Mouse (Mus musculus): ENCODE measurements around the gene Galnt10. TPM values are rescaled to one million over a fixed set of nuclear protein-coding genes. Genes with fewer than 3 reads are reported as not detected.

The Galnt10 gene
- polyA plus RNA-seq, 1 experiment, result 11.2 TPM

GRCm38 (mm10) chr11:57624490-57624893 lies 20.8 kb upstream of the Galnt10 start:
- DNase-seq, result no peak
- TF ChIP-seq CTCF (IDR thresholded peaks at IDR 0.05; ENCODE audit: borderline replicate concordance, insufficient read depth, low read depth, low read length), result no peak
- no peak for TF ChIP-seq POLR2A (IDR thresholded peaks at IDR 0.05; ENCODE audit: borderline replicate concordance, insufficient read depth, low read length)
- no peak overlapping the region for H3K27ac ChIP-seq (ENCODE audit: insufficient read depth, low read length)
- WGBS, result 14% methylated on average over 5 of the region's 5 CpGs
- no peak overlapping the region for H3K4me3 ChIP-seq (replicated peaks; ENCODE audit: insufficient read depth, low read depth, low read length)
- no peaks in the 10 kb centered on the region; the same call in 1 of the 2 replicates for H3K27me3 ChIP-seq (ENCODE audit: control insufficient read depth, insufficient read depth, low read length)
- H3K4me1 ChIP-seq (ENCODE audit: control insufficient read depth, insufficient read depth, low read length), result no peaks in the 10 kb centered on the region

GRCm38 (mm10) chr11:57625465-57625864 lies 19.8 kb upstream of the Galnt10 start:
- no peak for TF ChIP-seq POLR2A (IDR thresholded peaks at IDR 0.05; ENCODE audit: borderline replicate concordance, insufficient read depth, low read length)
- no peak for TF ChIP-seq CTCF (IDR thresholded peaks at IDR 0.05; ENCODE audit: borderline replicate concordance, insufficient read depth, low read depth, low read length)
- Histone ChIP-seq H3K4me3 (replicated peaks; ENCODE audit: insufficient read depth, low read depth, low read length) (no peak overlapping the region), H3K4me1 (ENCODE audit: control insufficient read depth, insufficient read depth, low read length) (no peaks in the 10 kb centered on the region), H3K27ac (ENCODE audit: insufficient read depth, low read length) (no peak overlapping the region), H3K27me3 (ENCODE audit: control insufficient read depth, insufficient read depth, low read length) (no peaks in the 10 kb centered on the region; the same call in 1 of the 2 replicates)
- no peak for DNase-seq

- 38% methylated on average over 9 of the region's 9 CpGs for WGBS
- TF ChIP-seq CTCF (IDR thresholded peaks at IDR 0.05; ENCODE audit: borderline replicate concordance, insufficient read depth, low read depth, low read length) (peak; percentile 37; the same call in 1 of the 2 replicates), POLR2A (IDR thresholded peaks at IDR 0.05; ENCODE audit: borderline replicate concordance, insufficient read depth, low read length) (no peak)
- Histone ChIP-seq H3K4me1 (ENCODE audit: control insufficient read depth, insufficient read depth, low read length) (no peaks in the 10 kb centered on the region), H3K27me3 (ENCODE audit: control insufficient read depth, insufficient read depth, low read length) (no peaks in the 10 kb centered on the region; the same call in 1 of the 2 replicates), H3K4me3 (replicated peaks; ENCODE audit: insufficient read depth, low read depth, low read length) (no peak overlapping the region), H3K27ac (ENCODE audit: insufficient read depth, low read length) (no peak overlapping the region)
- no peak for DNase-seq
These were observed 18.0 kb upstream of the Galnt10 start for GRCm38 (mm10) chr11:57627086-57627735.

GRCm38 (mm10) chr11:57631805-57632485 lies 13.3 kb upstream of the Galnt10 start:
- DNase-seq, result no peak
- WGBS, result 61% methylated on average over 7 of the region's 7 CpGs
- no peak for TF ChIP-seq CTCF (IDR thresholded peaks at IDR 0.05; ENCODE audit: borderline replicate concordance, insufficient read depth, low read depth, low read length)
- H3K27ac ChIP-seq (ENCODE audit: insufficient read depth, low read length), result no peak overlapping the region
- H3K27me3 ChIP-seq (ENCODE audit: control insufficient read depth, insufficient read depth, low read length), result no peaks in the 10 kb centered on the region; the same call in 1 of the 2 replicates
- H3K4me3 ChIP-seq (replicated peaks; ENCODE audit: insufficient read depth, low read depth, low read length), result no peak overlapping the region
- no peaks in the 10 kb centered on the region for H3K4me1 ChIP-seq (ENCODE audit: control insufficient read depth, insufficient read depth, low read length)

- Histone ChIP-seq H3K4me1 (ENCODE audit: control insufficient read depth, insufficient read depth, low read length) (no peaks in the 10 kb centered on the region), H3K4me3 (replicated peaks; ENCODE audit: insufficient read depth, low read depth, low read length) (no peak overlapping the region), H3K27ac (ENCODE audit: insufficient read depth, low read length) (no peak overlapping the region), H3K27me3 (ENCODE audit: control insufficient read depth, insufficient read depth, low read length) (no peaks in the 10 kb centered on the region; the same call in 1 of the 2 replicates)
- WGBS, result 91% methylated on average over 2 of the region's 2 CpGs
- TF ChIP-seq CTCF (IDR thresholded peaks at IDR 0.05; ENCODE audit: borderline replicate concordance, insufficient read depth, low read depth, low read length), result no peak
- no peak for TF ChIP-seq POLR2A (IDR thresholded peaks at IDR 0.05; ENCODE audit: borderline replicate concordance, insufficient read depth, low read length)
- no peak for DNase-seq
These were observed 12.2 kb upstream of the Galnt10 start for GRCm38 (mm10) chr11:57633006-57633405.

- H3K27me3 ChIP-seq (ENCODE audit: control insufficient read depth, insufficient read depth, low read length), result no peaks in the 10 kb centered on the region; the same call in 1 of the 2 replicates
- H3K4me1 ChIP-seq (ENCODE audit: control insufficient read depth, insufficient read depth, low read length), result no peaks in the 10 kb centered on the region
- WGBS, result 46% methylated on average over 6 of the region's 6 CpGs
- no peak for DNase-seq
- no peak overlapping the region for H3K4me3 ChIP-seq (replicated peaks; ENCODE audit: insufficient read depth, low read depth, low read length)
- TF ChIP-seq CTCF (IDR thresholded peaks at IDR 0.05; ENCODE audit: borderline replicate concordance, insufficient read depth, low read depth, low read length) (no peak), POLR2A (IDR thresholded peaks at IDR 0.05; ENCODE audit: borderline replicate concordance, insufficient read depth, low read length) (no peak)
- no peak overlapping the region for H3K27ac ChIP-seq (ENCODE audit: insufficient read depth, low read length)
These were observed 11.2 kb upstream of the Galnt10 start for GRCm38 (mm10) chr11:57633975-57634585.

- no peak for DNase-seq
- WGBS, result 11% methylated on average over 9 of the region's 9 CpGs
- TF ChIP-seq CTCF (IDR thresholded peaks at IDR 0.05; ENCODE audit: borderline replicate concordance, insufficient read depth, low read depth, low read length) (no peak), POLR2A (IDR thresholded peaks at IDR 0.05; ENCODE audit: borderline replicate concordance, insufficient read depth, low read length) (no peak)
These were observed 10.1 kb upstream of the Galnt10 start for GRCm38 (mm10) chr11:57635148-57635547.

More at GRCm38 (mm10) chr11:57635148-57635547, 10.1 kb upstream of the Galnt10 start:
- no peaks in the 10 kb centered on the region for H3K4me1 ChIP-seq (ENCODE audit: control insufficient read depth, insufficient read depth, low read length)
- no peaks in the 10 kb centered on the region; the same call in 1 of the 2 replicates for H3K27me3 ChIP-seq (ENCODE audit: control insufficient read depth, insufficient read depth, low read length)
- no peak overlapping the region for H3K27ac ChIP-seq (ENCODE audit: insufficient read depth, low read length)
- no peak overlapping the region for H3K4me3 ChIP-seq (replicated peaks; ENCODE audit: insufficient read depth, low read depth, low read length)

All from cerebellum, adult 2 months (tissue).